Mouse (Mus musculus): ENCODE measurements at regions not wholly inside any gene's neighbourhood (a gene's known extent, or its start where the extent isn't known, plus 50 kb on each side); places are given as distances from the start of the nearest gene placed in this dataset.

DNA sequence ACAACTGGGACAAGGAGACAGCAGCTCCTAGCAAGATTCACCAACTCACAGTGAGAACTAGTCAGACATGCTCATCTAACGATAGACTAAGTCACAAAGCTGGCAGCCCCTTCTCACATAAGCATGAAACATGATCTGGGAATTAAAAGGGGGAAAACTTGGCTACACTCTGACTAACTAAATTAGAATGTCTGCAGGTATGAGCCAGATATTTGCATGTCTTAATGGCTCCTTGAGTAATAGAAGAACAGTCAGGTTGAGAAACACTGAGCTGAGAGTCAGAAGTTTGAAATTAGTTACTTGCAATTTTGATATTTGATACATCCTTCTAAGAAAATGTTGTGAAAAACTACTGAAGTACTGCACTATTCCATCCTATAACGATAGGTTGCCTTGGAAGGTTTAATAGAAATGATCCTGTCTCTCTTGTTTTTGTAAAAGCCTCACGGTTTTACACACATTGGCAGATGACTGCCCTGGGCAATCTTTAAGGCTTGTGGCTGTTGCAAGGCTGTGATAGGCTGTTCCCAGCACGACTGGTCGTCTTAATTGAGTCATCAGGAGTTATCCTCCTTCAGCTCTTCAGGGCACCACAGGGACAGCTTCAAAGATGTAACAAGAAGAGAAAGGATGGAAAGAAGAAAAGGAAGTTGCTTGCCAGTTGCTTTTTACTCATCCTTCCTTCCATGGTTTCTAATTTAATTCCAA is 54.8 kb upstream of the Gpc5 start:
- TF ChIP-seq CTCF (IDR thresholded peaks at IDR 0.05; ENCODE audit: low read depth, low read length) (no peak), POLR2A (IDR thresholded peaks at IDR 0.05; ENCODE audit: insufficient read depth, low read length) (no peak)
